Mouse (Mus musculus): ENCODE measurements around the gene S100a10.

DNA sequence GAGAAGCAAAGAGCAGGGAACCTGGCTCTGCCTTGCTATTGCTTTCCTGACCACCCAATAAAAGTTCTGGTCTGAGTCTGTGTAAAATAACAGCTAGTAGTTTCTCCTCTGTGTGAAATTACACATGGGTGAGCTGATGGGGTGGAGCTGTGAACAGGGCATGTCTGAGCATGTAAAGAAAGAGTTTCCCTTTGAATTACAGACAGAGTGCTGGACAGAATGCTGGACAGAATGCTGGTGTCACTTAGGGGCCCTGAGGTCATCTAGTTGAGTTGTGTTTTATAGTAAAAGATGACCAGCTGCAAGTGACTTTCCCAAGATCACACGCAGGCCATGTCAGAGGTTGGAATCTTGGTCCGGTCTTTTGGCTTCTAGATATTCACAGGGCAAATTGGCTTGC is 37.2 kb downstream of the S100a10 start:
- TF ChIP-seq CTCF (IDR thresholded peaks at IDR 0.05; ENCODE audit: borderline replicate concordance, insufficient read depth, low read depth, low read length), result no peak
- TF ChIP-seq POLR2A (IDR thresholded peaks at IDR 0.05; ENCODE audit: borderline replicate concordance, insufficient read depth, low read length), result no peak

All from cerebellum, adult 2 months (tissue).